Mouse (Mus musculus): ENCODE measurements around the gene Gm49387. TPM values are rescaled to one million over a fixed set of nuclear protein-coding genes. Genes with fewer than 3 reads are reported as not detected.

Gm49387 gene
- polyA plus RNA-seq, 1 experiment from 2014 or later: not detected

DNA sequence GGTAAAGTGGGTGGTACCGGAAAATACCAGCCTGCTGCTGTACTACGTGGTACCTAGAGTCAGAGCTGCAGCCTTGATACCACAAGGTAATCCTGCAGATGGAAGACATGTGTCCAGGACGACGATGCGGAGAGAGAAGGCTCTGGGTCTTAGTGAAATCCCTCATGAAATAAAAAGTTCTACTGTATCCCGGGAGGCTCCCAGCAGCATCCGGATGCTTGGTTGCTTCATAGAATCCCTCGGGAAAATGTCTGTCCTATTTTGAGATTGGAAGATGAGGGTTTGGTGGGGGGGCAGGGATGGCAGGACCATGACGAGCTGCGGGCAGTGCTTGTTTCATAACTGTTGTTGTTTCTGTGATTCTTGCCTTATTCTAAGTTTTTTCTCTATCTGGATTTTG lies 7.3 kb upstream of the Gm49387 start:
- Histone ChIP-seq H3K27me3 (replicated peaks; ENCODE audit: control insufficient read depth, insufficient read depth, low read length) (no peaks in the 10 kb centered on the region), H3K9me3 (replicated peaks; ENCODE audit: control insufficient read depth, low read length) (no peaks in the 10 kb centered on the region), H3K36me3 (ENCODE audit: control insufficient read depth, insufficient read depth, low read length) (no peaks in the 10 kb centered on the region), H3K4me3 (ENCODE audit: low read depth, low read length) (no peak overlapping the region), H3K9ac (ENCODE audit: low read length) (no peak overlapping the region), H3K27ac (ENCODE audit: low read depth, low read length) (no peak overlapping the region), H3K4me2 (ENCODE audit: low read length) (no peak overlapping the region), H3K4me1 (ENCODE audit: control insufficient read depth, insufficient read depth, low read length) (no peaks in the 10 kb centered on the region)
- WGBS: 93% methylated on average over 10 of the region's 10 CpGs
- no peak for ATAC-seq
- DNase-seq (ENCODE audit: low spot score): no peak

DNA sequence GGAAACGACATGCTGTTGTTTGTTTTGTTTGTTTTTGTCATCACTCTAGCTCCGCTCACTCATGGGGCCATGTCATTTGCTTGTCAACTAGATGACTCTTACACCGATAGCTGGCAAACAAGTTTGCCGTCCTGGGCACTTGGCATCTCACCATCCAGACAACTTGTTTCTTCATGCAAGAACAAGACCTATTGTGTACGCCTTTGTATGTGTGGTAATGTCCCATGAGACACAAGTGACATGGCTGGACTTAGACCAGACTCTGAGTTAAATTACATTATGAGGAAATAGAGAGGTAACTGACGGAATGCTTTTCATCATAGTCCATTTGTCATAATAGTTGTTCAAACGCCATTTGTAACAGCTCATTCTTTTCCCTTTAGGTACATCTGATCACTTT lies 5.2 kb upstream of the Gm49387 start:
- ATAC-seq (no peak), DNase-seq (ENCODE audit: low spot score) (no peak)
- WGBS: 90% methylated on average over 7 of the region's 7 CpGs
- no peak overlapping the region for H3K27ac ChIP-seq (ENCODE audit: low read depth, low read length)
- H3K4me3 ChIP-seq (ENCODE audit: low read depth, low read length): no peak overlapping the region
- no peaks in the 10 kb centered on the region for H3K36me3 ChIP-seq (ENCODE audit: control insufficient read depth, insufficient read depth, low read length)
- peaks cover 6% of the 10 kb centered on the region; the same call in 1 of the 2 replicates for H3K4me1 ChIP-seq (ENCODE audit: control insufficient read depth, insufficient read depth, low read length)
- no peaks in the 10 kb centered on the region for H3K27me3 ChIP-seq (replicated peaks; ENCODE audit: control insufficient read depth, insufficient read depth, low read length)
- H3K9ac ChIP-seq (ENCODE audit: low read length): no peak overlapping the region
- no peak overlapping the region for H3K4me2 ChIP-seq (ENCODE audit: low read length)
- H3K9me3 ChIP-seq (replicated peaks; ENCODE audit: control insufficient read depth, low read length): no peaks in the 10 kb centered on the region

DNA sequence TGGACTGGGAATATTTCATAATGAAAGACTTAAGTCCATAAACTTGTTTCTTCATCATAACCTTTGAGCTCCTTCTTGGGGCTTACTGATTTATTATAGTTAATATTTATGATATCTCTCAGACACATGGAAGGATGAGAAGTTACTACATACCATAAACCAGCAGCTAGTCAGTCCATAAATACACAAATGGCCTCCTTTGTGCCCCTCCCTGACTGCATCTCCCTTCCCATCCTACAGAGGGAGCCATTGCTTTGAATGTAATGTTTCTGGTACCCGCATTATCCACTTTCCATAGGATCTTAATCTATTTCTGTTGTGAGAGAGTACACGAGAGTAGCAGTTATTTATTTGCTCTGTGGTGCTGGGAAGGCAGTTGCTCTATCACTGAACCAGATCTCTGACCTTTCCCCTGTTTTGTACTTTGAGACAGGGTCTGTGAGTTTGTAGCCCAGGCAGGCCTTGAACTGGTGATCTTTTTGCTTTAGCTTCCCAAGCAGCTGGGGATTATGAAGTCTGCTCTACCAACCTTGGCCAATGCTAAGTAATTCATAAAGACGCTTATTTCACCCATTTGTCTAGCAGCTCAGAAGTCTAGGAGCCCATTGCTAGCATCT lies 4.4 kb upstream of the Gm49387 start:
- H3K27ac ChIP-seq (ENCODE audit: low read depth, low read length): no peak overlapping the region
- ATAC-seq: no peak
- 70% methylated on average over 3 of the region's 3 CpGs for WGBS
- no peak overlapping the region for H3K4me3 ChIP-seq (ENCODE audit: low read depth, low read length)
- DNase-seq (ENCODE audit: low spot score): no peak
- peaks cover 10% of the 10 kb centered on the region for H3K4me1 ChIP-seq (ENCODE audit: control insufficient read depth, insufficient read depth, low read length)
- H3K9ac ChIP-seq (ENCODE audit: low read length): no peak overlapping the region
- no peaks in the 10 kb centered on the region for H3K9me3 ChIP-seq (replicated peaks; ENCODE audit: control insufficient read depth, low read length)
- H3K36me3 ChIP-seq (ENCODE audit: control insufficient read depth, insufficient read depth, low read length): no peaks in the 10 kb centered on the region
- H3K27me3 ChIP-seq (replicated peaks; ENCODE audit: control insufficient read depth, insufficient read depth, low read length): no peaks in the 10 kb centered on the region
- no peak overlapping the region for H3K4me2 ChIP-seq (ENCODE audit: low read length)

DNA sequence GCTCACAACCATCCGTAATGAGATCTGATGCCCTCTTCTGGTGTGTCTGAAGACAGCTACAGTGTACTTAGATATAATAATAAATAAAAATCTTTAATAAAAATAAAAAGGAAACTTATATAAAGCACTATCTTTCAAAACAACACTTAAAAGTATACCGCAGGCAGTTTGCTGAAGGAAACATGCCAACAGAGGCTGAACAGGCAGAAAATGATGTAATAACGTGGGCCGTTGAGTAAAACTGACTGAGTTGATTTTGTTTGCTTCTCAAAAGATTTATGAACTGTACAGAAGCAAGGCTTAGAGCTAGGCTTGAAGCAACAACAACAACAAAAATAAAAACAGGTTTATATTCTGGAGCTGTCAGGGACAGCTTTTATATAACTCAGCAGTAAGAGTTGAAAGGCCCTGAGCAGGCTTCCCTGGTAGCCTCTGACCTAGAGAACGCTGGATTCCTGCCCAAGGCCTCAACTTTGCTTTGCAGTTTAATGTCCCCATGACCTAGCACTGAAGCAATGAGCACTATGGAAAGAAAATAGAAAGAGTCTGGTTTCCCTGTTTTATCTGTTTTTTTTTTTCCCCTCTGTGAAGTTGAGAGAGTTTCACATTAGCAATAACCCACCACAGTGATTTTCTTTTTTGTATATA lies 3.6 kb upstream of the Gm49387 start:
- DNase-seq (ENCODE audit: low spot score) (no peak), ATAC-seq (no peak)
- Histone ChIP-seq H3K27me3 (replicated peaks; ENCODE audit: control insufficient read depth, insufficient read depth, low read length) (no peaks in the 10 kb centered on the region), H3K4me1 (ENCODE audit: control insufficient read depth, insufficient read depth, low read length) (peaks cover 11% of the 10 kb centered on the region), H3K4me3 (ENCODE audit: low read depth, low read length) (no peak overlapping the region), H3K27ac (ENCODE audit: low read depth, low read length) (no peak overlapping the region), H3K9me3 (replicated peaks; ENCODE audit: control insufficient read depth, low read length) (no peaks in the 10 kb centered on the region), H3K36me3 (ENCODE audit: control insufficient read depth, insufficient read depth, low read length) (no peaks in the 10 kb centered on the region), H3K9ac (ENCODE audit: low read length) (no peak overlapping the region), H3K4me2 (ENCODE audit: low read length) (no peak overlapping the region)
- 92% methylated on average over 5 of the region's 5 CpGs for WGBS

DNA sequence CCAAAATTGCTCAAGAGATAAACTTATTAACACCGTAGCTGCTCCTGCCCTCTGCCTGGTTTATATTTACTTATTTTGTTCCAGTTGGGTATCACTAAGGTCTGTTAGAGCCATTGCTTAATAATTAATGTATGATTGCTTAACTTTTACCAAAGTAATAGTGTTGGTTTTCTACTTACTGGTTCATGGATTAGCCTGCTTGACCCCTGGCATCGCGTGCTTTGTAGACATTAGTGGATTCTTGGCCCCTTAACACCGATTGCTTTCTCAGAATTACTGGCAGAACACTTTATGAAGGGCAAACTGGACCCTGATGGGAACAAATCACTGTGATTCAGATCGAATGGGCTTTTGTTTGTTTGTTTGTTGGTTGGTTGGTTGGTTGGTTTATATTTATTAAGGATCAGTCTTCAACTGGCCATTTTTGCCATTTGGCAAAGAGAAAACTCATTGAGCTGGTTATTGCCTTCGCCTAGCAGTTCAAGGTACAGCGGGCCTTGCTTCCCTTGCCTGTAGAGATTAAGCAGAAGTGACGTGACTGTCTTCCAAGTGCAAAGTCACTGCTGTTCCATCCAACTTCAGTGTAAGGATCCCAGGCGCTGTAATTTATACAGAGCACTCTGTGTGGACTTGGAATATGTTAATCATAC lies 953 bp upstream of the Gm49387 start:
- no peak for ATAC-seq
- peak overlapping the region; percentile 90 for H3K4me2 ChIP-seq (ENCODE audit: low read length)
- DNase-seq (ENCODE audit: low spot score): no peak
- peak overlapping the region; percentile 65 for H3K4me3 ChIP-seq (ENCODE audit: low read depth, low read length)
- 72% methylated on average over 9 of the region's 9 CpGs for WGBS
- H3K4me1 ChIP-seq (ENCODE audit: control insufficient read depth, insufficient read depth, low read length): peaks cover 11% of the 10 kb centered on the region
- peak overlapping the region; percentile 66 for H3K9ac ChIP-seq (ENCODE audit: low read length)
- H3K27ac ChIP-seq (ENCODE audit: low read depth, low read length): no peak overlapping the region
- no peaks in the 10 kb centered on the region for H3K36me3 ChIP-seq (ENCODE audit: control insufficient read depth, insufficient read depth, low read length)
- no peaks in the 10 kb centered on the region for H3K27me3 ChIP-seq (replicated peaks; ENCODE audit: control insufficient read depth, insufficient read depth, low read length)
- H3K9me3 ChIP-seq (replicated peaks; ENCODE audit: control insufficient read depth, low read length): no peaks in the 10 kb centered on the region

DNA sequence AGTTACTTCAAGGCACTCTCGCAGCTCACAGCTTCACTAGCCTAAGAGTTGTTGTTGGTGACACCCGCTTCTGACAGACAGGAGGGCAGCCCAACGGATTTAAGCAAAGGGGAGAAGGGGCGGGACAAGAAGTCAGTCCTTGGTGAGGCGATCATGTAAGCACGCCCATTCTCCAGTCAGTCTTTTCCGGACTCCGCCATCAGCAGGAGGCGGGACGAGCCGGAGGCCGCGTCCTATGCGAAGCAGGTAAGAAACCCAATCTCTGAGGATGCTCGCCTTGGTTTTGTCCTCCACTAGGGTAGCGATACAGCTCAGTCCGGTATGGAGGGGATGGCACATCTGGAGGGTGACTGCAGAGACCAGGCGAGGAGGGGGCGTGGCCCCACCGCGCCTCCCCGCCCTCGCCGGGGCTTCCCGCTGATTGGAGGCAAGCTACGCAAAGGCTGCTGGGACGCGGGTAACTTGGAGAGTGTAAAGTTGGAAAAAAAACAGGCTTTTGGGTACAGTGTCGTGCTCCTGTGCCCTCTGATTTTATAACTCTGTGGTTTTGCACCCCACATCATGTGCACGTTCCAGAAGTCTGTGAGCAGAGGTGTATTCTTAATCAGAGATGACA lies 320 bp upstream of the Gm49387 start, which contains the start of the genes Btd and Hacl1:
Gene Btd, plus strand, starts transcription at position 139 of the 616 bp plus-strand sequence.
Gene Hacl1, minus strand, starts transcription at position 397 of the 616 bp plus-strand sequence.
- peak; percentile 99 for ATAC-seq
- under 1% methylated on average over 30 of the region's 30 CpGs for WGBS
- Histone ChIP-seq H3K27me3 (replicated peaks; ENCODE audit: control insufficient read depth, insufficient read depth, low read length) (no peaks in the 10 kb centered on the region), H3K9me3 (replicated peaks; ENCODE audit: control insufficient read depth, low read length) (no peaks in the 10 kb centered on the region), H3K4me3 (ENCODE audit: low read depth, low read length) (peak within 1 kb of the TSS; percentile 65), H3K4me1 (ENCODE audit: control insufficient read depth, insufficient read depth, low read length) (peaks cover 11% of the 10 kb centered on the region), H3K36me3 (ENCODE audit: control insufficient read depth, insufficient read depth, low read length) (no peaks in the 10 kb centered on the region), H3K4me2 (ENCODE audit: low read length) (peak within 1 kb of the TSS; percentile 90), H3K27ac (ENCODE audit: low read depth, low read length) (peak within 1 kb of the TSS; percentile 77), H3K9ac (ENCODE audit: low read length) (peak within 1 kb of the TSS; percentile 66)
- peak; percentile 95 for DNase-seq (ENCODE audit: low spot score)

DNA sequence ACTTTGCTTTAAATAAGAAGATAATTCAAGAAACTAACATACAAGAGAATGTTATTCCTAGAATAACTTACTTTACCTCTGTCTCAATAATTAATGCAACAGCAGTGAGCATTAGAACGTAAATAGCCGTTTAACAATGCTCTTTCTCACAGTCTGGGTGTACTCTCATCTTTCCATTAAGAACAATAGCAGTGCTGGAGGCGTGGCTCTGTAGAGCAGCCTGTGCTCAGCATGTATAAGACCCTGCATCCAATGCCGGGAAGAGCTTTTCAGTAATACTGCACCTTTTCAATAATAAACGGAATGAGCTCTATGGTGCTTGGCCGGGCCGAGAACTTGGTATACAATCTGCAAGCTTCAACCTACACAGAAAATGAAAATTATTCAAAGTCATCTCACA lies 10.0 kb downstream of the Gm49387 start:
- 32% methylated on average over 7 of the region's 7 CpGs for WGBS
- no peak overlapping the region for H3K4me2 ChIP-seq (ENCODE audit: low read length)
- no peak overlapping the region for H3K4me3 ChIP-seq (ENCODE audit: low read depth, low read length)
- ATAC-seq (no peak), DNase-seq (ENCODE audit: low spot score) (peak; percentile 50)
- no peak overlapping the region for H3K27ac ChIP-seq (ENCODE audit: low read depth, low read length)
- no peak overlapping the region for H3K9ac ChIP-seq (ENCODE audit: low read length)
- no peaks in the 10 kb centered on the region for H3K9me3 ChIP-seq (replicated peaks; ENCODE audit: control insufficient read depth, low read length)
- H3K27me3 ChIP-seq (replicated peaks; ENCODE audit: control insufficient read depth, insufficient read depth, low read length): no peaks in the 10 kb centered on the region
- no peaks in the 10 kb centered on the region for H3K36me3 ChIP-seq (ENCODE audit: control insufficient read depth, insufficient read depth, low read length)
- no peaks in the 10 kb centered on the region for H3K4me1 ChIP-seq (ENCODE audit: control insufficient read depth, insufficient read depth, low read length)

DNA sequence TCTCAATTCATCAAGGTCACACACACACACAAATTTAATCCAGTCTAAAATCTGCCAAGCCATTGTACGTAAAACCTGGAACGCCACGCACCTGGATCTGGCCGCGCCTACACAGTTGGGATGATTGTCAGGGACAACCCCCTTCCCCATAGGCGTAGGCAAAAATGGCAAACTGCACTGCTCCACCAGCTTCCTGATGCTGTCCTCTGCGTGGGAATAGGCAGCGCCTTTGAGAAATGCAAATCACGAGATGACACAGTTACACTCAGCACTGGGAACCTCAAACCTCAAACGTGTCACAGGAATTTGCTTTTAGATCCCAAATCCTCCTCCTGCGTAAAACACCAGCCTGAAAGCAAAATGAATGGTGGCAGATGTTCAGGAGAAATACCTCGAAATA lies 17.9 kb downstream of the Gm49387 start:
- 89% methylated on average over 12 of the region's 12 CpGs for WGBS
- H3K4me3 ChIP-seq (ENCODE audit: low read depth, low read length): no peak overlapping the region
- no peaks in the 10 kb centered on the region for H3K9me3 ChIP-seq (replicated peaks; ENCODE audit: control insufficient read depth, low read length)
- no peaks in the 10 kb centered on the region for H3K36me3 ChIP-seq (ENCODE audit: control insufficient read depth, insufficient read depth, low read length)
- no peak overlapping the region for H3K27ac ChIP-seq (ENCODE audit: low read depth, low read length)
- DNase-seq (ENCODE audit: low spot score) (no peak), ATAC-seq (no peak)
- no peak overlapping the region for H3K9ac ChIP-seq (ENCODE audit: low read length)
- H3K4me1 ChIP-seq (ENCODE audit: control insufficient read depth, insufficient read depth, low read length): peaks cover 2% of the 10 kb centered on the region; the same call in 1 of the 2 replicates
- no peak overlapping the region for H3K4me2 ChIP-seq (ENCODE audit: low read length)
- no peaks in the 10 kb centered on the region for H3K27me3 ChIP-seq (replicated peaks; ENCODE audit: control insufficient read depth, insufficient read depth, low read length)

All from forebrain, embryonic 14.5 days (tissue).